Mouse (Mus musculus) CH12.LX (cell line): ENCODE measurements at regions not wholly inside any gene's neighbourhood (a gene's known extent, or its start where the extent isn't known, plus 50 kb on each side); places are given as distances from the start of the nearest gene placed in this dataset.

Experiments
- DNase-seq: peaks from one replicate; pipeline ENCODE4 v3.0.0-alpha.2; 2013; ENCODE audit errors: extremely low read depth
- H3K27ac ChIP-seq: 2 replicates; pipeline ENCODE4 v1.5.1; 2012; ENCODE audit warnings: low read depth, mild to moderate bottlenecking, control low read depth, moderate library complexity; ENCODE audit not compliant: insufficient read depth
- H3K27me3 ChIP-seq: replicated peaks from 2 replicates; pipeline ENCODE3; 2012; ENCODE audit warnings: inconsistent platforms
- H3K36me3 ChIP-seq, 2 experiments: replicated peaks in 1 of 2; 2 replicates each; pipeline versions ENCODE3 to v1.6.1; 2012; ENCODE audit warnings: inconsistent platforms in 1 of 2, low read length in 1 of 2, mild to moderate bottlenecking in 1 of 2, mixed read lengths in 1 of 2, moderate library complexity in 1 of 2; ENCODE audit not compliant: control insufficient read depth in 1 of 2, insufficient read depth in 1 of 2
- H3K4me1 ChIP-seq, 2 experiments: 2 replicates each; pipeline ENCODE4 v1.6.1; 2012; ENCODE audit warnings: inconsistent platforms in 1 of 2, moderate library complexity in 1 of 2; ENCODE audit not compliant: insufficient read depth in 2 of 2, control insufficient read depth in 1 of 2
- H3K4me2 ChIP-seq: 2 replicates; pipeline ENCODE4 v1.6.1; 2012; ENCODE audit warnings: low read depth, mild to moderate bottlenecking, control low read depth; ENCODE audit not compliant: poor library complexity, insufficient read depth, severe bottlenecking
- H3K4me3 ChIP-seq, 3 experiments: fragments of 150-350 bp in 1 of 3; sonication (generic) in 1 of 3; replicated peaks in 1 of 3; 2 replicates each; pipeline versions ENCODE3 to v1.5.1; 2011 to 2012; ENCODE audit warnings: low read depth in 2 of 3, low read length in 2 of 3, mild to moderate bottlenecking in 2 of 3, moderate library complexity in 2 of 3, control low read depth in 1 of 3, improper control_type of control experiment in 1 of 3, inconsistent platforms in 1 of 3, mixed read lengths in 1 of 3; ENCODE audit not compliant: poor library complexity in 1 of 3
- H3K79me2 ChIP-seq: replicated peaks from 2 replicates; pipeline ENCODE4 v1.6.1; 2012; ENCODE audit warnings: mild to moderate bottlenecking, moderate library complexity; ENCODE audit not compliant: control insufficient read depth, poor library complexity, insufficient read depth, severe bottlenecking; ENCODE audit errors: extremely low read depth
- H3K9ac ChIP-seq: 2 replicates; pipeline ENCODE4 v1.6.1; 2012; ENCODE audit warnings: low read depth, mild to moderate bottlenecking, control low read depth, moderate library complexity; ENCODE audit not compliant: insufficient read depth
- H3K9me3 ChIP-seq: replicated peaks from 2 replicates; pipeline ENCODE3; 2012; ENCODE audit warnings: low read length, inconsistent platforms, mixed read lengths
- BHLHE40 ChIP-seq: IDR thresholded peaks from 2 replicates; pipeline ENCODE4 v1.6.1; 2011; ENCODE audit warnings: mild to moderate bottlenecking, low read depth, low read length, improper control_type of control experiment
- CTCF ChIP-seq, 2 experiments: IDR thresholded peaks in 1 of 2; conservative IDR thresholded peaks in 1 of 2; 2 replicates each; pipeline ENCODE4 v1.5.1; 2011 to 2012; ENCODE audit warnings: low read depth in 2 of 2, low read length in 2 of 2, improper control_type of control experiment in 1 of 2, inconsistent platforms in 1 of 2, mild to moderate bottlenecking in 1 of 2, moderate library complexity in 1 of 2
- E2F4 ChIP-seq: IDR thresholded peaks from 2 replicates; pipeline ENCODE4 v1.6.1; 2011; ENCODE audit warnings: low read depth, low read length, improper control_type of control experiment; ENCODE audit not compliant: insufficient replicate concordance
- ELF1 ChIP-seq: IDR thresholded peaks from 2 replicates; pipeline ENCODE4 v1.6.1; 2014; ENCODE audit warnings: low read depth, mild to moderate bottlenecking, inconsistent platforms, low read length, improper control_type of control experiment
- GABPA ChIP-seq: IDR thresholded peaks from 2 replicates; pipeline ENCODE4 v1.6.1; 2012; ENCODE audit warnings: low read depth, low read length, improper control_type of control experiment, inconsistent platforms; ENCODE audit not compliant: insufficient replicate concordance
- HCFC1 ChIP-seq: IDR thresholded peaks from 2 replicates; pipeline ENCODE4 v1.6.1; 2012; ENCODE audit warnings: low read depth, mild to moderate bottlenecking, inconsistent platforms, low read length, improper control_type of control experiment
- JUND ChIP-seq: conservative IDR thresholded peaks from 2 replicates; pipeline ENCODE4 v1.6.1; 2011; ENCODE audit warnings: low read depth, low read length, improper control_type of control experiment
- MAZ ChIP-seq: IDR thresholded peaks from 2 replicates; pipeline ENCODE4 v1.6.1; 2012; ENCODE audit warnings: low read depth, mild to moderate bottlenecking, inconsistent platforms, low read length, improper control_type of control experiment, moderate library complexity
- NELFE ChIP-seq: IDR thresholded peaks from 2 replicates; pipeline ENCODE4 v1.6.1; 2011; ENCODE audit warnings: low read depth, low read length, improper control_type of control experiment
- PAX5 ChIP-seq: IDR thresholded peaks from 2 replicates; pipeline ENCODE4 v1.6.1; 2012; ENCODE audit warnings: low read length, inconsistent platforms, mixed read lengths
- POLR2A ChIP-seq: IDR thresholded peaks from 2 replicates; pipeline ENCODE4 v1.6.1; 2011; ENCODE audit warnings: low read depth, mild to moderate bottlenecking, improper control_type of control experiment, low read length
- POLR2AphosphoS2 ChIP-seq: IDR thresholded peaks from 2 replicates; pipeline ENCODE4 v1.6.1; 2011; ENCODE audit warnings: low read depth, low read length, improper control_type of control experiment
- TCF12 ChIP-seq: IDR thresholded peaks from 2 replicates; pipeline ENCODE4 v1.6.1; 2014; ENCODE audit warnings: low read depth, mild to moderate bottlenecking, inconsistent platforms, low read length, improper control_type of control experiment
- UBTF ChIP-seq: IDR thresholded peaks from 2 replicates; pipeline ENCODE4 v1.6.1; 2012; ENCODE audit warnings: low read depth, mild to moderate bottlenecking, inconsistent platforms, low read length, improper control_type of control experiment, moderate library complexity
- USF1 ChIP-seq: IDR thresholded peaks from 2 replicates; pipeline ENCODE4 v1.6.1; 2014; ENCODE audit warnings: low read depth, mild to moderate bottlenecking, inconsistent platforms, low read length, improper control_type of control experiment
- USF2 ChIP-seq: conservative IDR thresholded peaks from 2 replicates; pipeline ENCODE4 v1.6.1; 2011; ENCODE audit warnings: low read depth, low read length, improper control_type of control experiment
- ZC3H11A ChIP-seq: IDR thresholded peaks from 2 replicates; pipeline ENCODE4 v1.6.1; 2012; ENCODE audit warnings: low read depth, mild to moderate bottlenecking, inconsistent platforms, low read length, improper control_type of control experiment
- ZKSCAN1 ChIP-seq: IDR thresholded peaks from 2 replicates; pipeline ENCODE4 v1.6.1; 2012; ENCODE audit warnings: low read depth, inconsistent platforms, low read length, improper control_type of control experiment, borderline replicate concordance
- ZMIZ1 ChIP-seq: IDR thresholded peaks from 2 replicates; pipeline ENCODE4 v1.6.1; 2012; ENCODE audit warnings: low read depth, mild to moderate bottlenecking, inconsistent platforms, low read length, improper control_type of control experiment
- dilution Hi-C: fragments of 300-500 bp; cut with MboI; formaldehyde crosslinking; loops from 2 replicates; pipeline ENCODE4 v1.14.3; 2020; ENCODE audit warnings: low sequenced_read_pairs; ENCODE audit not compliant: extremely low pct_unique_long_range_greater_than_20kb, extremely low pct_ligation_motif_present
- in situ Hi-C: fragments of 300-500 bp; cut with MboI; formaldehyde crosslinking; loops from 3 replicates; pipeline ENCODE4 v1.14.3; 2019; ENCODE audit warnings: low sequenced_read_pairs, low pct_ligation_motif_present, low pct_unique_long_range_greater_than_20kb, mixed read lengths

GRCm38 (mm10) chr15:64541395-64541794, 276.1 kb upstream of the Gm21798 start:
- Histone ChIP-seq H3K9me3 (no peaks in the 10 kb centered on the region), H3K27ac (no peak overlapping the region), H3K9ac (no peak overlapping the region), H3K27me3 (no peaks in the 10 kb centered on the region), H3K4me3 (no peak overlapping the region), H3K79me2 (no peaks in the 10 kb centered on the region), H3K36me3 (no peaks in the 10 kb centered on the region), H3K4me2 (no peak overlapping the region), H3K4me1 (peaks cover 0 to 8% of the 10 kb centered on the region in 2 experiments; a peak in 1 of 4 replicates)
- dilution Hi-C loops (no loop called here), in situ Hi-C loops (no loop called here)
- DNase-seq = no peak
- TF ChIP-seq JUND (no peak), MAZ (no peak), ZC3H11A (no peak), TCF12 (no peak), POLR2AphosphoS2 (no peak), E2F4 (no peak), PAX5 (no peak), USF2 (no peak), HCFC1 (no peak), GABPA (no peak), CTCF (conservative IDR thresholded peaks at IDR 0.05 in 1 of 2, IDR thresholded peaks at IDR 0.05 in 1 of 2; ENCODE audit: low read depth in 2 of 2, low read length in 2 of 2) (no peak), ELF1 (no peak), USF1 (no peak), POLR2A (no peak), UBTF (no peak)

DNA sequence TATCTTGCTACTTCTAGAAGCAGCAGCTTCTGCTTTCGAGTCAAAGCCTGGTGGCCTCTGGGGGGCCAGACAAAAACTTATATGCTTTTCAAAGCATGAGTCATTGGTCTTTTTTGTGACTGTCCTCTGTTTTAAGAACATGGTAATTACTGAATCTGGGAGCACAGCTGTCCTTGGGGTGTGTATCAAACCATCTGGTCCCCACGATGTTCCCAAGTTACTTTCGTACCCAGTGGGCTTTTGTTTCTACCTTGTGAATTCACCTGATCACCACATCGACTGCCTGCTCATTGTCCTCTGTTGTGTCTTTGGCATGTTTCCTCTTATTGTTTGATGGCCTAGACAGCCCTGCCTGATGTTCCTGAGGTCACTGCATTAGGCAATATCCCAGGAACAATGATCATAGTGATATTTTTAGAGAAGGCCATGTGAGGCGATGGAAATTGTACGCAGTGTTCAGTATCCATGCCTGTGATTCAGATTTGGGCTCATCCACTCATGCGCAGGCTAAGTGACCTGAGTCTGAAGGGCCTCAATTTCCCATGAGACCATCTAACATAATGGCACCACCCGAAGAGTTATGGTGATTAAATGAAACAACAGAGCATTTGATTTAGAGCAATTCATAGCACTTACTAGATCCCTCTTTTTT, 275.1 kb upstream of the Gm21798 start:
- no peak for TF ChIP-seq HCFC1
- TF ChIP-seq BHLHE40 = no peak
- no peak for TF ChIP-seq NELFE
- no peak for TF ChIP-seq ZKSCAN1
- no peak for TF ChIP-seq ELF1
- no peak for TF ChIP-seq ZMIZ1
- no peak for TF ChIP-seq UBTF
- TF ChIP-seq GABPA = no peak
- TF ChIP-seq USF2 = no peak
- Histone ChIP-seq H3K9ac (no peak overlapping the region), H3K4me1 (peaks cover 0 to 8% of the 10 kb centered on the region in 2 experiments; a peak in 1 of 4 replicates), H3K4me2 (no peak overlapping the region), H3K9me3 (no peaks in the 10 kb centered on the region), H3K79me2 (no peaks in the 10 kb centered on the region), H3K27me3 (no peaks in the 10 kb centered on the region), H3K36me3 (no peaks in the 10 kb centered on the region), H3K27ac (no peak overlapping the region), H3K4me3 (no peak overlapping the region)
- dilution Hi-C loops = no loop called here
- in situ Hi-C loops = no loop called here
- peak; percentile 7 for DNase-seq
